ENCODE assay signal across 9 mouse cellular contexts in genomic region chr4:133707464-133707863, GRCm38 (mm10). TPM values are rescaled to one million over a fixed set of nuclear protein-coding genes. Genes with fewer than 3 reads are reported as not detected.
A peak's percentile ranks its signal among the peaks of the same experiment; 100 is the strongest.
DNase-seq lines count a peak whose midpoint lies in the region; ATAC-seq and TF ChIP-seq lines count a peak whose summit lies in the region.
"Had no signal": no experiment of that assay in that cellular context is flagged by ENCODE, and none has a peak within 500 bp of the region (broad histone marks: within the 10 kb centered on the region; RNA-seq: fewer than 3 reads in every experiment).

No protein-coding gene starts in this region.

- H3K27me3 ChIP-seq in heart, embryonic 14.5 days (ENCODE audit: control insufficient read depth, insufficient read depth, low read length), result no peaks in the 10 kb centered on the region
- no peaks in the 10 kb centered on the region for H3K27me3 ChIP-seq in megakaryocyte, embryonic 14.5 days (replicated peaks)
- H3K27me3 ChIP-seq in small intestine, adult 2 months (ENCODE audit: control insufficient read depth, insufficient read depth, low read length), result no peaks in the 10 kb centered on the region
- H3K27me3 ChIP-seq: forebrain, embryonic 13.5 days had no signal

- peaks cover 60% of the 10 kb centered on the region for H3K36me3 ChIP-seq in heart, embryonic 14.5 days (ENCODE audit: control insufficient read depth, insufficient read depth, low read length)
- H3K36me3 ChIP-seq in megakaryocyte, embryonic 14.5 days (replicated peaks; ENCODE audit: low read length), result peaks cover 87% of the 10 kb centered on the region
- peaks cover 30% of the 10 kb centered on the region for H3K36me3 ChIP-seq in small intestine, adult 2 months (ENCODE audit: control insufficient read depth, insufficient read depth, low read length)

- peaks cover 36 to 82% of the 10 kb centered on the region in 2 experiments for H3K4me1 ChIP-seq in heart, embryonic 14.5 days (ENCODE audit: control insufficient read depth in 2 of 2, insufficient read depth in 2 of 2, low read length in 2 of 2)
- H3K4me1 ChIP-seq in megakaryocyte, embryonic 14.5 days, result peaks cover 94% of the 10 kb centered on the region
- peaks cover 21% of the 10 kb centered on the region for H3K4me1 ChIP-seq in embryonic fibroblast, embryonic 13.5 days (ENCODE audit: control insufficient read depth, insufficient read depth, low read length)
- peaks cover 12% of the 10 kb centered on the region; the same call in 1 of the 2 replicates for H3K4me1 ChIP-seq in small intestine, adult 2 months (ENCODE audit: control insufficient read depth, insufficient read depth, insufficient read length, low read length)

- 38% methylated on average over 1 of the region's 1 CpGs for WGBS in heart, embryonic 14.5 days
- 57% methylated on average over 1 of the region's 1 CpGs for WGBS in small intestine, adult 2 months

- no peak for TF ChIP-seq CTCF in embryonic fibroblast, embryonic 13.5 days (IDR thresholded peaks at IDR 0.05; ENCODE audit: borderline replicate concordance, insufficient read depth, low read length)
- TF ChIP-seq CTCF in small intestine, adult 2 months (IDR thresholded peaks at IDR 0.05; ENCODE audit: extremely low read depth, insufficient read length, insufficient replicate concordance, low read depth, low read length), result no peak

- H3K27ac ChIP-seq in heart, embryonic 14.5 days (replicated peaks in 1 of 2; ENCODE audit: control insufficient read depth in 1 of 2, insufficient read depth in 1 of 2, low read depth in 2 of 2, low read length in 2 of 2), result peak overlapping the region; percentile 43 to 76
- H3K27ac ChIP-seq in embryonic fibroblast, embryonic 13.5 days (ENCODE audit: insufficient read depth, low read length), result peak overlapping the region; percentile 67
- H3K27ac ChIP-seq in small intestine, adult 2 months (ENCODE audit: insufficient read depth, low read depth, low read length), result peak overlapping the region; percentile 68

- peak overlapping the region; percentile 49 for H3K4me2 ChIP-seq in heart, embryonic 14.5 days (ENCODE audit: low read length)
- H3K4me2 ChIP-seq: forebrain, embryonic 13.5 days had no signal

- no peaks in the 10 kb centered on the region for H3K9me3 ChIP-seq in heart, embryonic 14.5 days (ENCODE audit: control insufficient read depth, low read length)
- no peaks in the 10 kb centered on the region for H3K9me3 ChIP-seq in megakaryocyte, embryonic 14.5 days
- H3K9me3 ChIP-seq: forebrain, embryonic 13.5 days had no signal

- TF ChIP-seq POLR2A in embryonic fibroblast, embryonic 13.5 days (IDR thresholded peaks at IDR 0.05; ENCODE audit: low read depth, low read length), result no peak
- TF ChIP-seq POLR2A in small intestine, adult 2 months (IDR thresholded peaks at IDR 0.05; ENCODE audit: low read depth, low read length), result no peak

- H3K9ac ChIP-seq in heart, embryonic 14.5 days (ENCODE audit: low read length), result peak overlapping the region; percentile 40; the same call in 1 of the 2 replicates
- H3K9ac ChIP-seq: forebrain, embryonic 13.5 days had no signal

- no peak for DNase-seq in heart, postnatal 10 days
- DNase-seq in cerebellum, adult 9-11 months, result no peak

- no peak overlapping the region for H3K4me3 ChIP-seq in heart, embryonic 14.5 days (ENCODE audit: control insufficient read depth in 1 of 2, insufficient read depth in 1 of 2, low read depth in 1 of 2, low read length in 2 of 2)
- H3K4me3 ChIP-seq in megakaryocyte, embryonic 14.5 days (replicated peaks), result peak overlapping the region; percentile 89
- no peak overlapping the region for H3K4me3 ChIP-seq in embryonic fibroblast, embryonic 13.5 days (ENCODE audit: insufficient read depth, low read length)
- H3K4me3 ChIP-seq in small intestine, adult 2 months (ENCODE audit: low read depth, low read length), result no peak overlapping the region
- H3K4me3 ChIP-seq: forebrain, embryonic 13.5 days had no signal

- no peak for ATAC-seq in heart, embryonic 14.5 days (ENCODE audit: insufficient number of reproducible peaks, insufficient read depth, low FRiP score, low read depth)
- no peak for ATAC-seq in megakaryocyte, adult 5-6 weeks (ENCODE audit: poor library complexity, severe bottlenecking)
- no peak for ATAC-seq in cerebellum, adult (ENCODE audit: insufficient number of reproducible peaks, low FRiP score, low TSS enrichment)
- ATAC-seq: forebrain, embryonic 13.5 days had no signal

- intact Hi-C loops in heart, postnatal 10 days (cut with DNase I), result loop anchor here (2.0 kb wide), 2 partner anchors 21 to 43 kb away; no protein-coding TSS in a partner anchor

RNA-seq across cellular contexts. Expression of gene Pigv, which starts 35.0 kb away (rescaled TPM):
- 11.6 and 12.1 TPM in 2 replicates for polyA plus RNA-seq in heart, embryonic 14.5 days (2014; fragmentation: Nextera tagmentation; extraction: Ambion mirVana)
- total RNA-seq in heart, postnatal 10 days (2021), result 10 to 100 TPM in 1 of 2 experiments, 1 to 10 TPM in 1; 8.6 to 11.2 TPM
- polyA plus RNA-seq in megakaryocyte, embryonic 14.5 days (2012; ENCODE audit: insufficient read depth, low replicate concordance), result 9.8 and 12.4 TPM in 2 replicates
- 7.5 and 7.8 TPM in 2 replicates for total RNA-seq in megakaryocyte, adult 5-6 weeks (2015)
- total RNA-seq in megakaryocyte, adult 5-6 weeks (2017), result 7.2 and 7.9 TPM in 2 replicates
- polyA plus RNA-seq in embryonic fibroblast, embryonic 13.5 days (2011; ENCODE audit: insufficient read length, low read depth, missing spikeins), result 6.9 and 10.4 TPM in 2 replicates
- polyA plus RNA-seq in small intestine, adult 2 months (2012; rRNA removed), result 6.0 and 8.9 TPM in 2 replicates

RNA-seq across cellular contexts. Expression of gene Arid1a, which starts 49.1 kb away (rescaled TPM):
- 28.1 and 28.2 TPM in 2 replicates for polyA plus RNA-seq in heart, embryonic 14.5 days (2014; fragmentation: Nextera tagmentation; extraction: Ambion mirVana)
- 10 to 100 TPM; 55.3 to 61.9 TPM for total RNA-seq in heart, postnatal 10 days (2021)
- 29.1 and 51.7 TPM in 2 replicates for polyA plus RNA-seq in megakaryocyte, embryonic 14.5 days (2012; ENCODE audit: insufficient read depth, low replicate concordance)
- total RNA-seq in megakaryocyte, adult 5-6 weeks (2015), result 95.9 and 112 TPM in 2 replicates
- 29.7 and 40.6 TPM in 2 replicates for total RNA-seq in megakaryocyte, adult 5-6 weeks (2017)
- 43.9 and 52.1 TPM in 2 replicates for polyA plus RNA-seq in embryonic fibroblast, embryonic 13.5 days (2011; ENCODE audit: insufficient read length, low read depth, missing spikeins)
- 42.1 and 74.9 TPM in 2 replicates for polyA plus RNA-seq in small intestine, adult 2 months (2012; rRNA removed)

RNA-seq across cellular contexts. Expression of gene Zdhhc18, which starts 57.5 kb away (rescaled TPM):
- polyA plus RNA-seq in heart, embryonic 14.5 days (2014; fragmentation: Nextera tagmentation; extraction: Ambion mirVana), result 3.4 and 4.7 TPM in 2 replicates
- total RNA-seq in heart, postnatal 10 days (2021), result 10 to 100 TPM; 21.9 to 25.0 TPM
- polyA plus RNA-seq in megakaryocyte, embryonic 14.5 days (2012; ENCODE audit: insufficient read depth, low replicate concordance), result 53.7 and 98.5 TPM in 2 replicates
- 15.0 and 29.5 TPM in 2 replicates for total RNA-seq in megakaryocyte, adult 5-6 weeks (2015)
- total RNA-seq in megakaryocyte, adult 5-6 weeks (2017), result 9.3 and 12.2 TPM in 2 replicates
- polyA plus RNA-seq in embryonic fibroblast, embryonic 13.5 days (2011; ENCODE audit: insufficient read length, low read depth, missing spikeins), result 28.8 and 31.3 TPM in 2 replicates
- 18.7 and 36.7 TPM in 2 replicates for polyA plus RNA-seq in small intestine, adult 2 months (2012; rRNA removed)
